Mouse (Mus musculus) erythroblast, embryonic 14.5 days (primary cell): ENCODE data around the gene Fis1.

Experiments used
- GATA1 ChIP-seq: IDR thresholded peaks from 2 replicates; pipeline ENCODE4 v1.6.1; 2012; ENCODE audit warnings: low read length, inconsistent platforms, mixed read lengths
- TAL1 ChIP-seq: IDR thresholded peaks from 3 replicates; pipeline ENCODE4 v1.6.1; 2012; ENCODE audit warnings: low read length, inconsistent platforms, mixed read lengths

DNA sequence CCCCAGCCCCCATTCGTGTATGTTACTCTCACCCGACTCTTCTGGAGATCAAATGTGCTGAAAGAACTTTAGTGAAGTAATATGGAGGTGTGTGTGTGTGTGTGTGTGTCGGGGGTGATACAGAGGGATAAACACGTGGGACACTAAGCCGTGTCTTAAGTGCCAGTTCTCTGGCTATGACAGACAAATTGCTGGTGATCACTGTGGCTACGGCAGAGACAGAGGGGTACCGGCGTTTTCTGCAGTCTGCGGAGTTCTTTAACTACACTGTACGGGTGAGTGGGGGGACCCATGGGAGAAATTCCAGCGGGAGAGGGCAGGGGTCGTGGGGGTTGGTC, 34.8 kb downstream of the Fis1 start, which contains the start of gene Znhit1:
- TF ChIP-seq TAL1, result no peak
- no peak for TF ChIP-seq GATA1
